Mouse (Mus musculus): ENCODE results near the gene Mrgpra2a. TPM values are rescaled to one million over a fixed set of nuclear protein-coding genes. Genes with fewer than 3 reads are reported as not detected.

Gene Mrgpra2a
- polyA plus RNA-seq, 1 experiment from 2014 or later = not detected

Other genes with a start within 250 kb of the Mrgpra2a start
- not detected in 2 replicates for gene Mrgpra6, start 247.2 kb downstream of the Mrgpra2a start, polyA plus RNA-seq (2015; fragmentation: Nextera tagmentation; extraction: Ambion mirVana)
- gene Mrgpra9, start 199.3 kb downstream of the Mrgpra2a start, polyA plus RNA-seq (2015; fragmentation: Nextera tagmentation; extraction: Ambion mirVana) = 0.19 TPM in 1 of 2 replicates, not detected in the other
- not detected in 2 replicates for gene Mrgpra1, start 97.9 kb downstream of the Mrgpra2a start, polyA plus RNA-seq (2015; fragmentation: Nextera tagmentation; extraction: Ambion mirVana)
- not detected in 2 replicates for gene Mrgpra2b, start 76.7 kb upstream of the Mrgpra2a start, polyA plus RNA-seq (2015; fragmentation: Nextera tagmentation; extraction: Ambion mirVana)
- not detected in 2 replicates for gene Mrgpra3, start 149.2 kb upstream of the Mrgpra2a start, polyA plus RNA-seq (2015; fragmentation: Nextera tagmentation; extraction: Ambion mirVana)

Measured in lung, embryonic 15.5 days (tissue).